Mouse (Mus musculus) brain, embryonic 14.5 days (tissue): ENCODE measurements at regions not wholly inside any gene's neighbourhood (a gene's known extent, or its start where the extent isn't known, plus 50 kb on each side); places are given as distances from the start of the nearest gene placed in this dataset.

Experiments
- CTCF ChIP-seq: fragments of 200-500 bp; IDR thresholded peaks from 2 replicates; pipeline ENCODE4 v1.5.1; 2012; ENCODE audit warnings: inconsistent platforms, mild to moderate bottlenecking, moderate library complexity, borderline replicate concordance; ENCODE audit not compliant: insufficient read depth, insufficient read length; ENCODE audit errors: extremely low read depth
- POLR2A ChIP-seq: fragments of 200-500 bp; IDR thresholded peaks from 2 replicates; pipeline ENCODE4 v1.6.1; 2012; ENCODE audit warnings: mild to moderate bottlenecking, inconsistent platforms, borderline replicate concordance; ENCODE audit not compliant: poor library complexity, insufficient read depth, insufficient read length, severe bottlenecking; ENCODE audit errors: extremely low read depth

DNA sequence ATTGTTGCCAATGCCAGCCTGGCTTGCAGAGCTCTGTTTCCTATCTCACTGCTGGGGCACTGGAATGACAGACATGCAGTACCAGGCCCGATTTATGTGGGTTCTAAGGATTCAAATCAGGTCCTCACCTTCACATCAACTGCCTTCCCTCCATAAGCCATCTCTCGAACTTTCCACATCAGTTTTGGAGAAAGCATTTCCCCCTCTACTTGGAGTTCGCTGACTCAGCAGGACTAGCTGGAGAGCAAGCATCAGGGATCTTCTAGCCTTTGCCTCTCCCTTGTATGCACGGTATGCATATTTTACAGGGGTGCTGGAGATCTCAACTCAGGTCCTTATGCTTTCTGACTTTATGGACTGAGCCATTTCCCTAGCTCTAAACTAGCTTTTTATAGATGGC, 118.7 kb upstream of the Gm11042 start:
- no peak for TF ChIP-seq POLR2A
- no peak for TF ChIP-seq CTCF
